Mouse (Mus musculus) CH12.LX (cell line): ENCODE measurements at regions not wholly inside any gene's neighbourhood (a gene's known extent, or its start where the extent isn't known, plus 50 kb on each side); places are given as distances from the start of the nearest gene placed in this dataset.
A peak's percentile ranks its signal among the peaks of the same experiment; 100 is the strongest.

Experiments used
- DNase-seq: peaks from one replicate; pipeline ENCODE4 v3.0.0-alpha.2; 2013; ENCODE audit errors: extremely low read depth
- H3K27ac ChIP-seq: 2 replicates; pipeline ENCODE4 v1.5.1; 2012; ENCODE audit warnings: low read depth, mild to moderate bottlenecking, control low read depth, moderate library complexity; ENCODE audit not compliant: insufficient read depth
- H3K27me3 ChIP-seq: replicated peaks from 2 replicates; pipeline ENCODE3; 2012; ENCODE audit warnings: inconsistent platforms
- H3K36me3 ChIP-seq, 2 experiments: replicated peaks in 1 of 2; 2 replicates each; pipeline versions ENCODE3 to v1.6.1; 2012; ENCODE audit warnings: inconsistent platforms in 1 of 2, low read length in 1 of 2, mild to moderate bottlenecking in 1 of 2, mixed read lengths in 1 of 2, moderate library complexity in 1 of 2; ENCODE audit not compliant: control insufficient read depth in 1 of 2, insufficient read depth in 1 of 2
- H3K4me1 ChIP-seq, 2 experiments: 2 replicates each; pipeline ENCODE4 v1.6.1; 2012; ENCODE audit warnings: inconsistent platforms in 1 of 2, moderate library complexity in 1 of 2; ENCODE audit not compliant: insufficient read depth in 2 of 2, control insufficient read depth in 1 of 2
- H3K4me2 ChIP-seq: 2 replicates; pipeline ENCODE4 v1.6.1; 2012; ENCODE audit warnings: low read depth, mild to moderate bottlenecking, control low read depth; ENCODE audit not compliant: poor library complexity, insufficient read depth, severe bottlenecking
- H3K4me3 ChIP-seq, 3 experiments: fragments of 150-350 bp in 1 of 3; sonication (generic) in 1 of 3; replicated peaks in 1 of 3; 2 replicates each; pipeline versions ENCODE3 to v1.5.1; 2011 to 2012; ENCODE audit warnings: low read depth in 2 of 3, low read length in 2 of 3, mild to moderate bottlenecking in 2 of 3, moderate library complexity in 2 of 3, control low read depth in 1 of 3, improper control_type of control experiment in 1 of 3, inconsistent platforms in 1 of 3, mixed read lengths in 1 of 3; ENCODE audit not compliant: poor library complexity in 1 of 3
- H3K79me2 ChIP-seq: replicated peaks from 2 replicates; pipeline ENCODE4 v1.6.1; 2012; ENCODE audit warnings: mild to moderate bottlenecking, moderate library complexity; ENCODE audit not compliant: control insufficient read depth, poor library complexity, insufficient read depth, severe bottlenecking; ENCODE audit errors: extremely low read depth
- H3K9ac ChIP-seq: 2 replicates; pipeline ENCODE4 v1.6.1; 2012; ENCODE audit warnings: low read depth, mild to moderate bottlenecking, control low read depth, moderate library complexity; ENCODE audit not compliant: insufficient read depth
- H3K9me3 ChIP-seq: replicated peaks from 2 replicates; pipeline ENCODE3; 2012; ENCODE audit warnings: low read length, inconsistent platforms, mixed read lengths
- CHD2 ChIP-seq: IDR thresholded peaks from 2 replicates; pipeline ENCODE4 v1.6.1; 2011; ENCODE audit warnings: low read length, improper control_type of control experiment
- CTCF ChIP-seq, 2 experiments: IDR thresholded peaks in 1 of 2; conservative IDR thresholded peaks in 1 of 2; 2 replicates each; pipeline ENCODE4 v1.5.1; 2011 to 2012; ENCODE audit warnings: low read depth in 2 of 2, low read length in 2 of 2, improper control_type of control experiment in 1 of 2, inconsistent platforms in 1 of 2, mild to moderate bottlenecking in 1 of 2, moderate library complexity in 1 of 2
- ELF1 ChIP-seq: IDR thresholded peaks from 2 replicates; pipeline ENCODE4 v1.6.1; 2014; ENCODE audit warnings: low read depth, mild to moderate bottlenecking, inconsistent platforms, low read length, improper control_type of control experiment
- ETS1 ChIP-seq: conservative IDR thresholded peaks from 2 replicates; pipeline ENCODE4 v1.6.1; 2012; ENCODE audit warnings: low read depth, mild to moderate bottlenecking, inconsistent platforms, low read length, improper control_type of control experiment, moderate library complexity
- HCFC1 ChIP-seq: IDR thresholded peaks from 2 replicates; pipeline ENCODE4 v1.6.1; 2012; ENCODE audit warnings: low read depth, mild to moderate bottlenecking, inconsistent platforms, low read length, improper control_type of control experiment
- JUN ChIP-seq: IDR thresholded peaks from 2 replicates; pipeline ENCODE4 v1.6.1; 2011; ENCODE audit warnings: low read depth, mild to moderate bottlenecking, low read length, improper control_type of control experiment, moderate library complexity; ENCODE audit not compliant: insufficient read depth
- MAZ ChIP-seq: IDR thresholded peaks from 2 replicates; pipeline ENCODE4 v1.6.1; 2012; ENCODE audit warnings: low read depth, mild to moderate bottlenecking, inconsistent platforms, low read length, improper control_type of control experiment, moderate library complexity
- MXI1 ChIP-seq: IDR thresholded peaks from 2 replicates; pipeline ENCODE4 v1.6.1; 2011; ENCODE audit warnings: mild to moderate bottlenecking, low read depth, low read length, improper control_type of control experiment
- NRF1 ChIP-seq: IDR thresholded peaks from 2 replicates; pipeline ENCODE4 v1.6.1; 2014; ENCODE audit warnings: low read depth, mild to moderate bottlenecking, inconsistent platforms, low read length, improper control_type of control experiment, moderate library complexity
- PAX5 ChIP-seq: IDR thresholded peaks from 2 replicates; pipeline ENCODE4 v1.6.1; 2012; ENCODE audit warnings: low read length, inconsistent platforms, mixed read lengths
- RCOR1 ChIP-seq: conservative IDR thresholded peaks from 2 replicates; pipeline ENCODE4 v1.6.1; 2012; ENCODE audit warnings: low read depth, mild to moderate bottlenecking, inconsistent platforms, low read length, improper control_type of control experiment
- SIN3A ChIP-seq: IDR thresholded peaks from 2 replicates; pipeline ENCODE4 v1.6.1; 2012; ENCODE audit warnings: low read length, improper control_type of control experiment, inconsistent platforms
- TCF12 ChIP-seq: IDR thresholded peaks from 2 replicates; pipeline ENCODE4 v1.6.1; 2014; ENCODE audit warnings: low read depth, mild to moderate bottlenecking, inconsistent platforms, low read length, improper control_type of control experiment
- UBTF ChIP-seq: IDR thresholded peaks from 2 replicates; pipeline ENCODE4 v1.6.1; 2012; ENCODE audit warnings: low read depth, mild to moderate bottlenecking, inconsistent platforms, low read length, improper control_type of control experiment, moderate library complexity
- dilution Hi-C: fragments of 300-500 bp; cut with MboI; formaldehyde crosslinking; loops from 2 replicates; pipeline ENCODE4 v1.14.3; 2020; ENCODE audit warnings: low sequenced_read_pairs; ENCODE audit not compliant: extremely low pct_unique_long_range_greater_than_20kb, extremely low pct_ligation_motif_present
- in situ Hi-C: fragments of 300-500 bp; cut with MboI; formaldehyde crosslinking; loops from 3 replicates; pipeline ENCODE4 v1.14.3; 2019; ENCODE audit warnings: low sequenced_read_pairs, low pct_ligation_motif_present, low pct_unique_long_range_greater_than_20kb, mixed read lengths

- dilution Hi-C loops: no loop called here
- H3K4me1 ChIP-seq: peaks cover 0 to 16% of the 10 kb centered on the region in 2 experiments; a peak in 1 of 4 replicates
- DNase-seq: peak; percentile 49
- in situ Hi-C loops: no loop called here
- TF ChIP-seq TCF12 (no peak), CHD2 (no peak), PAX5 (no peak)
- TF ChIP-seq, all 38 proteins: peak for 0
- no peaks in the 10 kb centered on the region for H3K36me3 ChIP-seq
- H3K79me2 ChIP-seq: no peaks in the 10 kb centered on the region
- no peaks in the 10 kb centered on the region for H3K9me3 ChIP-seq
- no peak overlapping the region for H3K4me3 ChIP-seq
- H3K4me2 ChIP-seq: no peak overlapping the region
- H3K27ac ChIP-seq: no peak overlapping the region
- H3K27me3 ChIP-seq: no peaks in the 10 kb centered on the region
- H3K9ac ChIP-seq: no peak overlapping the region
Observed at GRCm38 (mm10) chr16:30854716-30855115, 226.5 kb downstream of the Xxylt1 start.

- Histone ChIP-seq H3K27me3 (no peaks in the 10 kb centered on the region), H3K9me3 (peaks cover 2% of the 10 kb centered on the region), H3K36me3 (no peaks in the 10 kb centered on the region), H3K4me2 (no peak overlapping the region), H3K4me3 (no peak overlapping the region), H3K79me2 (no peaks in the 10 kb centered on the region), H3K4me1 (peaks cover under 1 to 16% of the 10 kb centered on the region in 2 experiments; a peak in 3 of 4 replicates), H3K27ac (no peak overlapping the region), H3K9ac (no peak overlapping the region)
- TF ChIP-seq RCOR1 (no peak), MXI1 (no peak), JUN (no peak), ELF1 (no peak), NRF1 (no peak), MAZ (no peak), UBTF (no peak), ETS1 (no peak), HCFC1 (no peak), CTCF (conservative IDR thresholded peaks at IDR 0.05 in 1 of 2, IDR thresholded peaks at IDR 0.05 in 1 of 2; ENCODE audit: low read depth in 2 of 2, low read length in 2 of 2) (no peak), SIN3A (no peak)
- dilution Hi-C loops: no loop called here
- in situ Hi-C loops: no loop called here
- no peak for DNase-seq
Observed at GRCm38 (mm10) chr16:30857656-30858055, 223.6 kb downstream of the Xxylt1 start.
